28 mouse cellular contexts compared by ENCODE assay signal in the genomic region with DNA sequence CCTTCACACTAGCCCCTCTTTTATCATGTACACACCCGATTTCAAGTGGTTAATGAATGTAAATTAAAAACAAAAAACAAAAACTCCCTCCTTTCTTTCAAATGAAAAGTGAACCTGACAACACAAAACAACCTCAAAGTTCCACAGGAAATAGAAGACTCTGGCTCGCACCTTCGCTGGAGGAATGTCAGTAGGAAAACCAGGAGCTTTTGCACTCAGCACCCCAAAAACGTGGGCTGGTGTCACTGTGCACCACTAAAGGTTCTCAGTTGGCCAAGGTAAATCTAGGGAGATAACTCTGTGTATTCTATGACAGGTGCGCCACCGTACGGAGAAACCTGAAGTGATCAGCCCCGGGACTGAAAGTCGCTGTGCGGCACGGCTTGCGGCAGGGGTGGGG.
DNase-seq lines count a peak whose midpoint lies in the region; ATAC-seq and TF ChIP-seq lines count a peak whose summit lies in the region.
"Had no signal": no experiment of that assay in that cellular context is flagged by ENCODE, and none has a peak within 500 bp of the region (broad histone marks: within the 10 kb centered on the region; RNA-seq: fewer than 3 reads in every experiment).

No protein-coding gene starts in this region.

- peak; percentile 1 for DNase-seq in adrenal gland, postnatal 25 days
- DNase-seq in adrenal gland, postnatal 10 days = no peak
- DNase-seq in liver, adult 2 months (ENCODE audit: extremely low read depth, low read depth, low spot score) = peak; percentile 4
- DNase-seq in liver, postnatal 0 days = no peak
- peak; percentile 11 for DNase-seq in WW6 (ENCODE audit: low read depth, low spot score)
- DNase-seq in yolk sac, embryonic 10.5 days (ENCODE audit: low spot score) = peak; percentile 10
- DNase-seq in left cerebral cortex, adult 11 months (ENCODE audit: low spot score) = no peak
- DNase-seq: adrenal gland, adult 2 months; cerebellum, adult 11 months; cerebellum, adult 9-10 months; cerebellum, postnatal 36 days; gastrocnemius, postnatal 10 days; heart, postnatal 36 days; kidney, adult 11 months; kidney, postnatal 36 days; thymus, postnatal 4 days had no signal

- 0 out of 2 replicates have a peak, but pooled peaks cover 4% of the 10 kb centered on the region for H3K9me3 ChIP-seq in liver, postnatal 0 days (ENCODE audit: low read length)
- H3K9me3 ChIP-seq: liver, embryonic 15.5 days; stomach, embryonic 15.5 days had no signal

- no peak overlapping the region for H3K4me2 ChIP-seq in liver, postnatal 0 days (ENCODE audit: low read depth, low read length)
- H3K4me2 ChIP-seq: forebrain, embryonic 13.5 days; heart, embryonic 15.5 days; hindbrain, embryonic 13.5 days; limb, embryonic 13.5 days; liver, embryonic 15.5 days; midbrain, embryonic 13.5 days; neural tube, embryonic 13.5 days; stomach, embryonic 15.5 days had no signal

- H3K36me3 ChIP-seq in liver, adult 2 months (ENCODE audit: control insufficient read depth, insufficient read depth, low read length) = no peaks in the 10 kb centered on the region
- no peaks in the 10 kb centered on the region for H3K36me3 ChIP-seq in liver, postnatal 0 days (replicated peaks; ENCODE audit: insufficient read depth, low read length)
- H3K36me3 ChIP-seq: G1E; heart, embryonic 15.5 days; limb, embryonic 13.5 days; liver, embryonic 15.5 days; stomach, embryonic 15.5 days had no signal

- H3K79me2 ChIP-seq in liver, adult 2 months (ENCODE audit: control insufficient read depth, insufficient read depth, low read length) = no peaks in the 10 kb centered on the region

- no peaks in the 10 kb centered on the region for H3K27me3 ChIP-seq in liver, adult 2 months (ENCODE audit: control insufficient read depth, insufficient read depth, low read length)
- no peaks in the 10 kb centered on the region for H3K27me3 ChIP-seq in liver, postnatal 0 days (ENCODE audit: insufficient read depth, low read length)
- H3K27me3 ChIP-seq: CH12.LX; forebrain, embryonic 13.5 days; heart, embryonic 15.5 days; hindbrain, embryonic 13.5 days; limb, embryonic 13.5 days; liver, embryonic 15.5 days; midbrain, embryonic 13.5 days; neural tube, embryonic 13.5 days; stomach, embryonic 15.5 days had no signal

- H3K27ac ChIP-seq in liver, adult 2 months (replicated peaks; ENCODE audit: insufficient read depth, low read depth, low read length) = no peak overlapping the region
- H3K27ac ChIP-seq in liver, postnatal 0 days (ENCODE audit: low read depth) = no peak overlapping the region
- H3K27ac ChIP-seq: forebrain, embryonic 13.5 days; heart, embryonic 15.5 days; hindbrain, embryonic 13.5 days; layer of hippocampus, adult 2 months; limb, embryonic 13.5 days; liver, embryonic 15.5 days; macrophage; midbrain, embryonic 13.5 days; neural tube, embryonic 13.5 days; stomach, embryonic 15.5 days had no signal

- H3K9ac ChIP-seq in liver, adult 2 months (ENCODE audit: low read depth, low read length) = no peak overlapping the region
- H3K9ac ChIP-seq in liver, postnatal 0 days (replicated peaks) = no peak overlapping the region
- H3K9ac ChIP-seq: forebrain, embryonic 13.5 days; heart, embryonic 15.5 days; hindbrain, embryonic 13.5 days; limb, embryonic 13.5 days; liver, embryonic 15.5 days; midbrain, embryonic 13.5 days; neural tube, embryonic 13.5 days; stomach, embryonic 15.5 days had no signal

- TF ChIP-seq POLR2A in liver, adult 2 months (IDR thresholded peaks at IDR 0.05; ENCODE audit: extremely low read depth, insufficient read depth, low read length) = no peak

- no peak overlapping the region for H3K4me3 ChIP-seq in liver, adult 2 months (ENCODE audit: insufficient read depth, low read depth, low read length)
- H3K4me3 ChIP-seq in liver, postnatal 0 days (ENCODE audit: low read depth, low read length) = no peak overlapping the region
- H3K4me3 ChIP-seq: forebrain, embryonic 13.5 days; heart, embryonic 15.5 days; hindbrain, embryonic 13.5 days; layer of hippocampus, adult 2 months; limb, embryonic 13.5 days; liver, embryonic 15.5 days; midbrain, embryonic 13.5 days; neural tube, embryonic 13.5 days; stomach, embryonic 15.5 days had no signal

- TF ChIP-seq EP300 in liver, postnatal 0 days (IDR thresholded peaks at IDR 0.05; ENCODE audit: low read depth) = no peak

- no peak for TF ChIP-seq CTCF in liver, adult 2 months (IDR thresholded peaks at IDR 0.05; ENCODE audit: low read depth, low read length)
- no peak for TF ChIP-seq CTCF in liver, postnatal 0 days (IDR thresholded peaks at IDR 0.05; ENCODE audit: low read depth)

- 81% methylated on average over 12 of the region's 12 CpGs for WGBS in liver, adult 2 months
- 82% methylated on average over 12 of the region's 12 CpGs for WGBS in liver, postnatal 0 days (ENCODE audit: insufficient replicate concordance)

- ATAC-seq in liver, postnatal 0 days = no peak
- ATAC-seq: forebrain, embryonic 13.5 days; midbrain, embryonic 13.5 days had no signal

- H3K4me1 ChIP-seq in liver, adult 2 months (ENCODE audit: control insufficient read depth, insufficient read depth, low read length) = no peaks in the 10 kb centered on the region
- H3K4me1 ChIP-seq in liver, postnatal 0 days (ENCODE audit: insufficient read depth) = no peaks in the 10 kb centered on the region
- H3K4me1 ChIP-seq: forebrain, embryonic 13.5 days; heart, embryonic 15.5 days; hindbrain, embryonic 13.5 days; limb, embryonic 13.5 days; liver, embryonic 15.5 days; midbrain, embryonic 13.5 days; neural tube, embryonic 13.5 days; stomach, embryonic 15.5 days had no signal

Comparison
In these comparisons a context has a peak if more than half of its experiments do, and no peak if none do; other contexts are left out.
1. DNase-seq: peak in adrenal gland, postnatal 25 days (single experiment), liver, adult 2 months (single experiment), WW6 (single experiment) and yolk sac, embryonic 10.5 days (single experiment); none in adrenal gland, postnatal 10 days (single experiment), liver, postnatal 0 days (single experiment) and left cerebral cortex, adult 11 months (single experiment).